Mouse (Mus musculus) fibroblast of lung, adult 2 months (primary cell): ENCODE measurements around the gene Bglap.
"Not testable (repeated sequence)": the region's sequence is repeated elsewhere in the genome, so short reads cannot be mapped to it uniquely, and the experiment has no call there.

Experiments
- DNase-seq: peaks from one replicate; pipeline ENCODE4 v3.0.0-alpha.2; 2011; ENCODE audit warnings: low read depth

Bglap gene

GRCm38 (mm10) chr3:88384364-88384763 is at the start of gene Bglap:
Gene Bglap, minus strand, starts transcription at chr3:88384464.
- no peak for DNase-seq

- DNase-seq = not testable (repeated sequence)
Measured at GRCm38 (mm10) chr3:88428639-88429038, 44.4 kb upstream of the Bglap start.

DNA sequence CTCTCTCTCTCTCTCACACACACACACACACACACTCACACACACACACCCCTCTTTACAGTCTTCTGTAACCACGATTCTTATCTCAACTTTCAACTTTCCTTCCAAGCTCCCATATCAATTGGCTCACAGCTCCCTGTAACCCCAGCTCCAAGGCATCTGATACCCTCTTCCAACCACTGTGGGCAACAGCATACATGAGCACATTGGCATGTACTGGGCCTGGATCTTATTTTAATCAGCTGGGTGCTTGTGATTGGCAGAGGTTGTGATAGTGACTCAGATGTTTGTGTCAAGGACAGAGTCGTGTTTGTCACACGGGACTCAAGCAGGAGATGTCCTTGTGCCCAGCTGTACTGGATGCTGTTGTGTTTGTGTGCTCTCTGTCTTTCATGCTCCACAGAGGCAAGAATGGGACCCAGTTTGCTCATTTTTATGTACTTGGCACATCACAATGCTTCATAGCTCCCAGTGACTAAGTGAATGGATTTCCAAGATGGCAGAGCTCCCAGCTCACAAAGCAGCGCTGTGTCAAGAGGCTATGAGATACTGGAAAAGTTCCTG is 43.2 kb upstream of the Bglap start:
- DNase-seq = no peak

- no peak for DNase-seq
Measured at GRCm38 (mm10) chr3:88425708-88426420, 41.6 kb upstream of the Bglap start.

- no peak for DNase-seq
Measured at GRCm38 (mm10) chr3:88425330-88425689, 41.0 kb upstream of the Bglap start.

DNA sequence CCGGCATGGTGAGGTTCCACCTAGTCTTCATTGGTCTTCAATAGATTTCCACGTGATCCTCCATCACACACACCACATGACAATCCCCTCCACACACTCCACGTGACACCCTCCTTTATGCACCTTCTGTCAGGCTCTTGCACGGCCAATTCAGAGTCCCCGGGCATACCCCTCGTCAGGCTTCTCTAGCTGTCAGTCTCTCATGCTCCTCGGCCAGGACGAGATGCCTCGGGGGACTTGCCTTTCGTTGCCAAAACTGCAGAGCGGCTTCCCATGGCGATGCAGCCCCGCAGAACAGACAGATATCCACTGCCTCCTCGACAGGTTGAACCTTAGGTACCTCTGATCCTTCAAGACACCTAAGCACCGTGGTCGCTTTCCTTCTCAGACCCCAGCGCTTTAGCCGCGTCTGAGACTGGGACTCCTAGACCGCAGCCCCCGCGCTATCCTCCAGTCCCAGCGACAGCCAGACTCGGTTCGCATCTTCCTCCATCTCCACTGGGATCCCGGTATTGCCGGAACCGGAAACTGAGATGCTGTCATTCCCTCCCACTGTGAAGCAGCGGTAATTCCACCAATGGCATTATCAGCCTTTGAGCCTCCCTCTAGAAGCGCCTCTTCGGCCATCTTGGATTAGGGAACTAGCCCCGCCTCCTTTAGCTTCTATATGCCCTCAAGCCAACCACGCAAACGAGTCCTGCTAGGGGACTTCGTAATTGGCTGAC is 40.5 kb upstream of the Bglap start, which contains the start of gene Slc25a44:
Slc25a44 (minus strand) TSS at position 535 of the 725 bp plus-strand sequence.
- DNase-seq = peak; percentile 99

DNA sequence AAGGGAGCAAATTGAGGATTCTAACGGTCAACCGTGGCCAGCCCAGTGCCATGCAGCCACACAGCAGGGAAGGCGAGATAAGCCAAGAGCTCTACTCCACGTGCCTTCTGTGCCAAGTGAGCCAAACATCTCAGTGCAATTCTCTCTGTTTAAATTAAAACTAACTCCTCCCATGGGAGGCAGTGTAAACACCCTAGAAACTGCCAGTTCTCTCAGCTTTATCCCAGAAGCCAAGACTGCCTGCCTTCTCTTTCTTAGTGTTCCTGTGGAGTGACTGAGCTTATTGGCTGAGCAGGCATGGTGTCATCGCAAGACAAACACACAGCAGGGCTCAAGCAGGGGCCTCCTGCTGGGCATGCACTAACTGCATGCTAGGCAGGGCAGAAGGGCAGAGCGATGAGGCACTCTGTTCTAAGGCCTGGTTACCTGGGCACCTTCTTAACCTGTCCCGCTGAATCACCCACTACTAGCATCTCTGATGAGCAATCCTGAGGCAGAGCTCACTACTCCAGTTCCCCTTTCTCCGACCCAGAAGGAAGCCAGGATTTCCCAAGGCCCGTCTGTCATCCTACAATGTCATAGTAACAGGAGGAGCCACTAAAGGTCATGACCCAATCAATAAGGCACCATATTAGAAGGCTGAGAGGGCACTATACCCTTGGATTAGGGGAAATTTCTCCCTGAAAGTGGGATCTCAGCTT is 37.9 kb upstream of the Bglap start:
- no peak for DNase-seq

DNA sequence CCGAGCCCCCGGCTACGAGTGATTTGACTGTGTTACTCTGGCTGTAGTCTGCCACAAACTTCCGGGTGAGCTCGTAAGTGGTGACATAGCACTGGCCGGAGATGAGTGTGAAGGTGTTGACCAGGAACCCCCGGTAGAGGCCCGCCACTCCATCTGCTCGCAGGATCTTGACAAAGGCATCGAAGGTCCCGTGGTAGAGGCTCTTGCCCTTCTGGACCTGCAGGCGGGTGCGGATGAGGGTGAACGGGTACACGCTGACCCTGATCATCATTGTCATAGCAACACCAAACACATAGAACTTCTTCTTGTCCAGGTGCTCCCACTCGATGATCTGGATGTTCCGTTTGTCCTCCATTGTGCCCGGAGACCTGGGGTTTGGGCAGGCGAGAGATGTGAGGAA is 36.5 kb upstream of the Bglap start:
- no peak for DNase-seq

DNA sequence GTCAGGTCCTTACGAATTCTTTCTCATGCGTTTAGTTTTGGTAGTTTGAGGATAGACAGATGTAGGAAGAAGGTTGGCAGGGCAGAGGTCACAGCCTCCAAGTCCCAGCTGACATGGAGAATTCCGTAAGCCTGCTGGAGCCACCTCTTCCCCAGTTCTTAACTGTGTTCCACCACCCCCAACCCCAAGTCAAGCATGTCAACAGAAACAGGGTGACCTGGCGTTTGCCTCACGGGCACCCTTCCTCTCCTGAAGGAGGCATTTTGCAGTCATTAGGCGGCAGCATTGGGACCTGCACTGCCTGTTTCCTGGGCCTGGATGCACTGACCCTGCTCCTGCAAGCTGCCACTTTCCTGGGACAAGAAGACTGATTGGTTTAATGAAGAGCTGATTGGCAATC is 33.8 kb upstream of the Bglap start:
- no peak for DNase-seq

DNA sequence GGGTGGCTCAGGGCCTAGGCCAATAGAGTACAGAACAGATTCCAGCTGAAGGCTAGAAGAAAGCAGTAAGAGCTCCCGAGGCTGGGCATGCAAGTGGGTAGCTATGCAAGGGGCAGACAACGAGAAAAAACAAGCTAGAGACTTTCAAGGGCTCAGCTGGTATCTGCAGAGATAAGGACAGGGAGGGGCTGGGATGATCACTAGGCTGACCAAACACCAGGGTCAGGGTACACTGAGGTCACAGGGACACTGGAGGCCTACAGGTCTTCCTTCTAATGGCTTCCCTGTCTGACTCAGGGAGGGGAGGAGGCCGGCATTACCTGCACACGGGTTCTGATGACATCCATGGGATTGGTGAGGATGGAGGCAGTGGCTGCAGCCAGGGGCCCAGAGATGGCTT is 31.4 kb upstream of the Bglap start:
- DNase-seq = no peak

DNA sequence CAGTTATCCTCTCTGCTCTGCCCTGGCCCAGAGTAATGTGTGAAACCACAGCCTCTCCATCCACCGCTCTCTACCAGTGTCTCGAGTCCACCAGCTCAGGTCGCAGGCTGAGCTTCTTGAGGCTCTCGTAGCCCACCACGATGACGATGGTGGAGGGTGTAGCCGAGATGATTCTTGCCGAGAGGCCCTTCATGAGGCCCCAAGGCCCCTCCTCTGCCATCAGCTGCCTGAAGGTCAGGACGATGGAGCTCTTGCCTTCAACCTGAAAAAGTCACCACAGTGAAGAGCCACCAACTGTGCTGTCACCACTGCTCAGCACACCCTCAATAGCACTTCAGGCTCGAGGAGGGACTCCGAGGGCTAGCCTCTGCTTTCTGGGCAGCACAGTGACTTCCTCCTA is 28.4 kb upstream of the Bglap start:
- DNase-seq = no peak

DNA sequence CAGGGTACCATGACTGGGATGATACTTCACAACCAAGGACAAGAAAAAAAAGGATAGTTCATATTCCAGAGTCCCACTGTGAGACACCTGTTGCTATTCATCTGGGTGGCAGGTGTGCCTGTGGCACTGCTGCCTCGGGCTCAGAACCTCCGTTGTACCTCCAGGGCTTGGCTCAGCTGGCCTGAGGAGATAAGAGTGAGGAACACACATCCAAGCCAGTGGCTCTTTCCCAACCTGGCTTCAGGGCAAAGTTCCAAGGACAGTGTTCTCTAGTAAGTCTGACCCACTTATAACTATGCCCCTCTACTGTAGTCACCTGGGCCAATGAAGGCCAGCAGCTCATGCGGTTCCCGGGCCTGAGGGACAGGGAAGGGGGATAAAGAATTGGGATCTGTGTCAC is 27.4 kb upstream of the Bglap start:
- no peak for DNase-seq

GRCm38 (mm10) chr3:88410645-88411031 is 26.4 kb upstream of the Bglap start:
- DNase-seq = no peak

DNA sequence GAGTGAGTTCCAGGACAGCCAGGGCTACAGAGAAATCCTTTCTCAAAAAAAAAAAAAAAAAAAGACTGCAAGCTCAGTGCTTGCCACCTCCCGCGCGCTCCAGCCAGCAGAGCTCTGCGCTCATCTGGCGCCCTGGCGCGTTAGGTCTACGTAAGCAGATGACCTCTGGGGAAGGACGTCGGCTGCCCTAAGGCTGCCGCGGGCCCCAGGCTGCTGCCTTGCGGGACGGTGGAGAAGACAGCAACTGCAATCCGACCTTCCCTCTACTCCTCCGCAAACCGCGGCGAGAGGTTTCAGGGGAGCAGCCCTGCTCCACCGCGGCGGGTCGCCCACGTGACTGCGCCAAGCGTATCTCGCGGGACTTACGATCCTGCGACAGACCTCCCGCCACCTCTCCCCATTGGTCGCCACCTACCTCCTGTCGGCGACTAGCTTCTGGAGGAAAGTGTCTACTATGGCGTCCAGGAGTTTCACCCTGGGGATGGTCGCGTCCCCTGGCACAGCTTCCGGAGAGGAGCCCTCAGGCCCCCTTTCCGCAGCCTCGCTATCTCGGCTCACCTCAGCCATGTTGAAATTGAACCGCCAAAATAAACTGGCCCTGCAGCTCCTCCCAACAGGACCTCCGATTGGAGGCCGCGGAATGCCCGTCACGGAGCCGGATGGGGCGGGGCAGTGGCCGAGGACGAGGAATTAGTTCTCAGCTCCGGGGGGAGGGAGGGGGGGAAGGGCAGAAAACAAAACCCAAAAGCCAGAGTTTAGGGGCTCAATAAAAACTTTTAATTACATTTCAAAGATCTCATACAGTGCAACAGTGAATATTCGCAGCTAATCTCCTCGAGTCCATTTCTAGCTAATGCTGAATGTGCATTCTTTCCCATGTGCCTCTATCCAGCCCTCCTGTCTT is 25.7 kb upstream of the Bglap start, which contains the start of gene Pmf1:
Pmf1 (minus strand) TSS at position 591 of the 904 bp plus-strand sequence.
- peak; percentile 90 for DNase-seq

DNA sequence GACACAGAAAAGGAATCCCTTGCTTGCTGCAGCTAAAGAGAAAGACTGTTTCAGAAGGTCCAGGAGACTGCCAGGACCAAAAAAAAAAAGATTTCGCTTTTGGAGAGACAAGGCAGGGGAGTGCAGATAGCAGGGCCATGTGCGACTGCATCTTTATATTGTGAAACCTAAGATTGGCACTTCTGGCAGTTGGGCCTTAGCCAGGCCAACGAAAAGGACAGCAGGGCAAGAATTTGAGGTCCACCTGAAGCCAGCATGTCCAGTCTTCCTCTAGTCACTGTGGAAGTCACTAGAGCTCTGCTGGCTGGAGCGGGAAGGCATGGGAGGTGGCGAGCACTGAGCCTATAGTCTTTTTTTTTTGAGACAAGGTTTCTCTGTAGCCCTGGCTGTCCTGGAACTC is 24.7 kb upstream of the Bglap start:
- no peak for DNase-seq

DNA sequence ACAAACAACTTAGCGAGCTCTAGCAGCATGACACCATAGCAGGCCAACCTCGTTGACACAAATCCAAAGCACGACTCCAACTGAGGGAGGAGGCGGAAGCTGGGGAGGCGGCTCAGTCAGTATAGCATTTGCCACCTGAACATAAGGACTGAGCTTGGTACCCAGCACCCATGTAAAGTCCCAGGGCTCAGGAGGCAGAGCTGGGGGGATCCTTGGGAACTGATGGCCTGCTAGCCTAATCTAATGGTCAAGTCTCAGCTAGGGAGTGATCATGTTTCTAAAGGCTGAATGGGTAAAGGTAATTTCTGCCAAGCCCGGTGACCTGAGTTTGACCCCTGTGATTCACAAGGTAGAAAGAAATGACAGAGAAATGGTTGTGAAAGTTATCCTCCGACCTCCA is 23.3 kb upstream of the Bglap start:
- no peak for DNase-seq

GRCm38 (mm10) chr3:88407090-88407489 is 22.8 kb upstream of the Bglap start:
- peak; percentile 52 for DNase-seq

DNA sequence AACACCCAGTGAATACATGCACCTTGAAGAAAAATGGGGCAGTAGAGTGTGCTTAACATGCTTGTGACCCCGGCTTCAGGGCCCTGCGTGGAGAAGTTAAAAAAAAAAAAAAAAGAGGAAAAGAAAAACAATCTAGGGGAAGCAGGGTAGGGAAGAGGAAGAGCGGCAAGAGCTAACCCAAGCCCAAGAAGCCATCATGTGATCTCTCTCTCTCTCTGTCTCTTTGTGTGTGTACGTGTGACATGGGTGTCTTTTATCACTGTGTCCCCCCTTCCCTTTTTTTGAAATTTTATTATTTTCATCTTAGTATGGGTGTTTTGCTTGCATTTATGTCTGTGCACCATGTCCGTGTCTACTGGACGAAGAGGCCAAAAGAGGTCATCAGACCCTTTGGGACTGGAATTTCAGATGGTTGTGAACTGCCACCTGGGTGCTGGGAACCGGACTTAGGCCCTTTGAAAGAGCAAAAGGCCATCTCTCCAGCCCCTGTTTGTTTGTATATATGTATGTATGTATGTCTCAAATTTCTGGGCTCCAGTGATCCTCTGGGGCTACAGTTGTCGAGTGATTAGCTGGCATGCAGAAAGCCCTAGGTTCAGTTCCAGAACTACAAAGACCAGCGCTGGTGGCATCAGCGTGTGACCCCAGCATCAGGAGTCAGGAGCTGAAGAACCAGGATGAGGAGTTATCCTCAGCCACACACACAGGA is 19.4 kb upstream of the Bglap start:
- DNase-seq = no peak

DNA sequence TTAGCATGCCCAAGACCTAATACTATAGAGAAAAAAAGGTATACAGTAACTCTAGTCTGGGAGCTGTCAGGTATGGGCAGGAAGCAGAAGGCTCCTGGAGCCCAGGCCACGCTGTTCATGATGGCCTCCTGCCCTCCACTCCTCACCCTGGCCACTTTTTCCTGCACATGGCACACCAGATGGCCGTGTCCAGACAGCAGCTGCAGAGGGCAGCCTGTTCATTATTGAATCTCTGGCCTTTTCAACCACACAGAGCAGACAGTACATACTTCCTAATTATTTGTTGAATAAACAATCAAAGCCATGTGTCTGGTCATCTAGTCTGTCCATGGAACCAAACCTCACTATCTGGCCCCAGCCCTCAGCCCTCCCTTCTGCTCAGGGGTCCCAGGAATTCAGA is 14.4 kb upstream of the Bglap start:
- DNase-seq = no peak

DNA sequence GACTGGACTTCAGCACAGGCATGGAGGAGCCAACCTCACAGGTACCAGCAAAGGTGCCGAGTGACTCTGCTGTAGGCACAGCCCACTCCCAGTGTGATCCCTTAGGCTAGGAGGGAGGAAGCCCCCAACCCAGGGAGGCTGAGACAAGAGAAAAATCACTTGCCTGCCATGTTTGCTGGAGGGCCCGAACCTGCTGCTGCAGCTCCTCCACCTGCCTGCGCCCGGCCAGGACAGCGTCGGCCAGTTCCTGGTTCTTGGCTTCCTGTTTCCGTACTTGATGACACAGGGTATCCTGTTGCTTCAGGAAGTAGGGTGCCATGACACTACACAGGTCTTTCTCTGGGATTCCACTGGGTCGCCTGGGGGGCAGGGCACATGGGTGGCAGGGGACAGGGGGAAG is 11.5 kb upstream of the Bglap start:
- no peak for DNase-seq

DNA sequence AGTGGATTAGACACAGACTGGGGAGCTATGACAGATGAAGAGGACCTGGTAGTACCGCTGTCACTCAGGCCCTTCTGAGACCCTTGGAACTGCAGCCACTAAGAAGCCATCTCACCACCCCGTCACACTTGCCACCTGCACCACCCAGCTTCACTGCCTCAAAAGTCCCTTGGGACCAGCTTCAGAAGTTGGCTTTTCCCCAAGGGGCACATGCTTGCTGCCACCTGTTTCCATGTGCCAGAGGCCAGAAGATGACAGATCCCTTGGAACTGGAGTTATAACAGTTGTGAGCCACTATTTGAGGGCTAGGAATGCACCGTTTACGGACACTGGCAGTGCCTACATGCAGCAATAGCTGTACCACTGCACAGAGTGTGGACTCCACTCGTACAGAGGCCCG is 11.0 kb upstream of the Bglap start:
- DNase-seq = no peak
